Mouse (Mus musculus) naive thymus-derived CD4-positive, alpha-beta T cell, adult 2 months (primary cell): ENCODE measurements around the gene Kmt5c.

Experiments
- DNase-seq: peaks from one replicate; pipeline ENCODE4 v3.0.0-alpha.2; 2011; ENCODE audit warnings: low read depth

Gene Kmt5c

GRCm38 (mm10) chr7:4746326-4746980, 6.5 kb downstream of the Kmt5c start:
- no peak for DNase-seq

GRCm38 (mm10) chr7:4747156-4747899, 7.4 kb downstream of the Kmt5c start:
- DNase-seq, result no peak

- DNase-seq, result no peak
Observed at GRCm38 (mm10) chr7:4748321-4748720, 8.4 kb downstream of the Kmt5c start.

GRCm38 (mm10) chr7:4749169-4749568, 9.3 kb downstream of the Kmt5c start:
- DNase-seq, result no peak

- peak; percentile 21 for DNase-seq
Observed at GRCm38 (mm10) chr7:4751971-4752820, 12.3 kb downstream of the Kmt5c start.

- DNase-seq, result peak; percentile 71
Observed at GRCm38 (mm10) chr7:4752821-4753570, 13.1 kb downstream of the Kmt5c start, which contains the start of gene Cox6b2. Cox6b2 (minus strand) TSS chr7:4753094.

- no peak for DNase-seq
Observed at GRCm38 (mm10) chr7:4759670-4760069, 19.8 kb downstream of the Kmt5c start.

GRCm38 (mm10) chr7:4764946-4765710, 25.2 kb downstream of the Kmt5c start:
- no peak for DNase-seq

- DNase-seq, result no peak
Observed at GRCm38 (mm10) chr7:4771202-4771601, 31.3 kb downstream of the Kmt5c start, which contains the start of gene Fam71e2. Fam71e2 (minus strand) TSS chr7:4771302.

- no peak for DNase-seq
Observed at GRCm38 (mm10) chr7:4776131-4776530, 36.2 kb downstream of the Kmt5c start.

- DNase-seq, result peak; percentile 41
Observed at GRCm38 (mm10) chr7:4776861-4777830, 37.2 kb downstream of the Kmt5c start.

- DNase-seq, result no peak
Observed at GRCm38 (mm10) chr7:4777851-4778637, 38.1 kb downstream of the Kmt5c start.

GRCm38 (mm10) chr7:4779921-4780320, 40.0 kb downstream of the Kmt5c start:
- no peak for DNase-seq

- DNase-seq, result no peak
Observed at GRCm38 (mm10) chr7:4782130-4782529, 42.2 kb downstream of the Kmt5c start.

- DNase-seq, result no peak
Observed at GRCm38 (mm10) chr7:4782759-4783158, 42.8 kb downstream of the Kmt5c start, which contains the start of the genes Il11 and Tmem190. Il11 (minus strand) TSS chr7:4782859. Tmem190 (plus strand) TSS chr7:4782937.

- no peak for DNase-seq
Observed at GRCm38 (mm10) chr7:4783667-4784268, 43.9 kb downstream of the Kmt5c start.

- DNase-seq, result peak; percentile 64
Observed at GRCm38 (mm10) chr7:4788499-4789435, 48.9 kb downstream of the Kmt5c start.
